Mouse (Mus musculus): Measurements from ENCODE around the gene Rimbp2. TPM values are rescaled to one million over a fixed set of nuclear protein-coding genes. Genes with fewer than 3 reads are reported as not detected.

Gene Rimbp2
- total and polyA plus RNA-seq, 2 experiments = not detected

GRCm38 (mm10) chr5:128877425-128878035 lies 75.8 kb downstream of the Rimbp2 start:
- DNase-seq (ENCODE audit: extremely low read depth, low read depth, low spot score) = no peak
- Histone ChIP-seq H3K4me1 (ENCODE audit: control insufficient read depth, insufficient read depth, low read length) (no peaks in the 10 kb centered on the region), H3K9ac (ENCODE audit: low read depth, low read length) (no peak overlapping the region), H3K27me3 (ENCODE audit: control insufficient read depth, insufficient read depth, low read length) (no peaks in the 10 kb centered on the region), H3K4me3 (ENCODE audit: insufficient read depth, low read depth, low read length) (no peak overlapping the region), H3K27ac (replicated peaks; ENCODE audit: insufficient read depth, low read depth, low read length) (no peak overlapping the region), H3K79me2 (ENCODE audit: control insufficient read depth, insufficient read depth, low read length) (no peaks in the 10 kb centered on the region), H3K36me3 (ENCODE audit: control insufficient read depth, insufficient read depth, low read length) (no peaks in the 10 kb centered on the region)
- TF ChIP-seq CTCF (IDR thresholded peaks at IDR 0.05; ENCODE audit: low read depth, low read length) = no peak
- WGBS = 19% methylated on average over 16 of the region's 16 CpGs

GRCm38 (mm10) chr5:128871706-128872105 lies 81.6 kb downstream of the Rimbp2 start:
- no peaks in the 10 kb centered on the region for H3K79me2 ChIP-seq (ENCODE audit: control insufficient read depth, insufficient read depth, low read length)
- 57% methylated on average over 3 of the region's 3 CpGs for whole genome bisulfite sequencing
- TF ChIP-seq CTCF (IDR thresholded peaks at IDR 0.05; ENCODE audit: low read depth, low read length) = no peak
- no peak for TF ChIP-seq POLR2A (IDR thresholded peaks at IDR 0.05; ENCODE audit: extremely low read depth, insufficient read depth, low read length)
- no peaks in the 10 kb centered on the region for H3K4me1 ChIP-seq (ENCODE audit: control insufficient read depth, insufficient read depth, low read length)
- no peak overlapping the region for H3K9ac ChIP-seq (ENCODE audit: low read depth, low read length)
- H3K4me3 ChIP-seq (ENCODE audit: insufficient read depth, low read depth, low read length) = no peak overlapping the region
- no peaks in the 10 kb centered on the region for H3K27me3 ChIP-seq (ENCODE audit: control insufficient read depth, insufficient read depth, low read length)
- DNase-seq (ENCODE audit: extremely low read depth, low read depth, low spot score) = no peak
- no peaks in the 10 kb centered on the region for H3K36me3 ChIP-seq (ENCODE audit: control insufficient read depth, insufficient read depth, low read length)
- no peak overlapping the region for H3K27ac ChIP-seq (replicated peaks; ENCODE audit: insufficient read depth, low read depth, low read length)

- H3K27ac ChIP-seq (replicated peaks; ENCODE audit: insufficient read depth, low read depth, low read length) = no peak overlapping the region
Measured at GRCm38 (mm10) chr5:128866811-128867210, 86.5 kb downstream of the Rimbp2 start.

GRCm38 (mm10) chr5:128866291-128866690 lies 87.0 kb downstream of the Rimbp2 start:
- TF ChIP-seq POLR2A (IDR thresholded peaks at IDR 0.05; ENCODE audit: extremely low read depth, insufficient read depth, low read length) (no peak), CTCF (IDR thresholded peaks at IDR 0.05; ENCODE audit: low read depth, low read length) (no peak)
- no peaks in the 10 kb centered on the region for H3K27me3 ChIP-seq (ENCODE audit: control insufficient read depth, insufficient read depth, low read length)
- H3K79me2 ChIP-seq (ENCODE audit: control insufficient read depth, insufficient read depth, low read length) = no peaks in the 10 kb centered on the region
- no peaks in the 10 kb centered on the region for H3K36me3 ChIP-seq (ENCODE audit: control insufficient read depth, insufficient read depth, low read length)
- H3K4me1 ChIP-seq (ENCODE audit: control insufficient read depth, insufficient read depth, low read length) = no peaks in the 10 kb centered on the region
- H3K4me3 ChIP-seq (ENCODE audit: insufficient read depth, low read depth, low read length) = no peak overlapping the region
- no peak for DNase-seq (ENCODE audit: extremely low read depth, low read depth, low spot score)
- no peak overlapping the region for H3K9ac ChIP-seq (ENCODE audit: low read depth, low read length)
- H3K27ac ChIP-seq (replicated peaks; ENCODE audit: insufficient read depth, low read depth, low read length) = no peak overlapping the region
- 70% methylated on average over 5 of the region's 5 CpGs for WGBS

More at GRCm38 (mm10) chr5:128866811-128867210, 86.5 kb downstream of the Rimbp2 start:
- H3K79me2 ChIP-seq (ENCODE audit: control insufficient read depth, insufficient read depth, low read length) = no peaks in the 10 kb centered on the region
- H3K4me1 ChIP-seq (ENCODE audit: control insufficient read depth, insufficient read depth, low read length) = no peaks in the 10 kb centered on the region
- WGBS = 71% methylated on average over 5 of the region's 5 CpGs
- H3K27me3 ChIP-seq (ENCODE audit: control insufficient read depth, insufficient read depth, low read length) = no peaks in the 10 kb centered on the region
- no peak overlapping the region for H3K4me3 ChIP-seq (ENCODE audit: insufficient read depth, low read depth, low read length)
- DNase-seq (ENCODE audit: extremely low read depth, low read depth, low spot score) = no peak
- no peaks in the 10 kb centered on the region for H3K36me3 ChIP-seq (ENCODE audit: control insufficient read depth, insufficient read depth, low read length)
- no peak overlapping the region for H3K9ac ChIP-seq (ENCODE audit: low read depth, low read length)
- TF ChIP-seq POLR2A (IDR thresholded peaks at IDR 0.05; ENCODE audit: extremely low read depth, insufficient read depth, low read length) = no peak

GRCm38 (mm10) chr5:128863497-128863896 lies 89.8 kb downstream of the Rimbp2 start:
- 63% methylated on average over 6 of the region's 6 CpGs for WGBS
- Histone ChIP-seq H3K4me1 (ENCODE audit: control insufficient read depth, insufficient read depth, low read length) (no peaks in the 10 kb centered on the region), H3K79me2 (ENCODE audit: control insufficient read depth, insufficient read depth, low read length) (no peaks in the 10 kb centered on the region), H3K9ac (ENCODE audit: low read depth, low read length) (no peak overlapping the region), H3K27ac (replicated peaks; ENCODE audit: insufficient read depth, low read depth, low read length) (no peak overlapping the region), H3K4me3 (ENCODE audit: insufficient read depth, low read depth, low read length) (no peak overlapping the region), H3K27me3 (ENCODE audit: control insufficient read depth, insufficient read depth, low read length) (no peaks in the 10 kb centered on the region), H3K36me3 (ENCODE audit: control insufficient read depth, insufficient read depth, low read length) (no peaks in the 10 kb centered on the region)
- no peak for DNase-seq (ENCODE audit: extremely low read depth, low read depth, low spot score)
- TF ChIP-seq CTCF (IDR thresholded peaks at IDR 0.05; ENCODE audit: low read depth, low read length) (no peak), POLR2A (IDR thresholded peaks at IDR 0.05; ENCODE audit: extremely low read depth, insufficient read depth, low read length) (no peak)

- Histone ChIP-seq H3K9ac (ENCODE audit: low read depth, low read length) (no peak overlapping the region), H3K4me3 (ENCODE audit: insufficient read depth, low read depth, low read length) (no peak overlapping the region), H3K4me1 (ENCODE audit: control insufficient read depth, insufficient read depth, low read length) (no peaks in the 10 kb centered on the region), H3K79me2 (ENCODE audit: control insufficient read depth, insufficient read depth, low read length) (no peaks in the 10 kb centered on the region), H3K27ac (replicated peaks; ENCODE audit: insufficient read depth, low read depth, low read length) (no peak overlapping the region), H3K27me3 (ENCODE audit: control insufficient read depth, insufficient read depth, low read length) (no peaks in the 10 kb centered on the region), H3K36me3 (ENCODE audit: control insufficient read depth, insufficient read depth, low read length) (no peaks in the 10 kb centered on the region)
- TF ChIP-seq CTCF (IDR thresholded peaks at IDR 0.05; ENCODE audit: low read depth, low read length) = no peak
- no peak for TF ChIP-seq POLR2A (IDR thresholded peaks at IDR 0.05; ENCODE audit: extremely low read depth, insufficient read depth, low read length)
- 99% methylated on average over 3 of the region's 3 CpGs for WGBS
- DNase-seq (ENCODE audit: extremely low read depth, low read depth, low spot score) = no peak
Measured at GRCm38 (mm10) chr5:128860907-128861306, 92.4 kb downstream of the Rimbp2 start.

Data from liver, adult 2 months (tissue).